Mouse (Mus musculus): ENCODE measurements around the gene Mgat5. TPM values are rescaled to one million over a fixed set of nuclear protein-coding genes. Genes with fewer than 3 reads are reported as not detected.

Mgat5 gene
- total RNA-seq, 2 experiments from 2014 or later: 12.4 to 14.3 TPM

DNA sequence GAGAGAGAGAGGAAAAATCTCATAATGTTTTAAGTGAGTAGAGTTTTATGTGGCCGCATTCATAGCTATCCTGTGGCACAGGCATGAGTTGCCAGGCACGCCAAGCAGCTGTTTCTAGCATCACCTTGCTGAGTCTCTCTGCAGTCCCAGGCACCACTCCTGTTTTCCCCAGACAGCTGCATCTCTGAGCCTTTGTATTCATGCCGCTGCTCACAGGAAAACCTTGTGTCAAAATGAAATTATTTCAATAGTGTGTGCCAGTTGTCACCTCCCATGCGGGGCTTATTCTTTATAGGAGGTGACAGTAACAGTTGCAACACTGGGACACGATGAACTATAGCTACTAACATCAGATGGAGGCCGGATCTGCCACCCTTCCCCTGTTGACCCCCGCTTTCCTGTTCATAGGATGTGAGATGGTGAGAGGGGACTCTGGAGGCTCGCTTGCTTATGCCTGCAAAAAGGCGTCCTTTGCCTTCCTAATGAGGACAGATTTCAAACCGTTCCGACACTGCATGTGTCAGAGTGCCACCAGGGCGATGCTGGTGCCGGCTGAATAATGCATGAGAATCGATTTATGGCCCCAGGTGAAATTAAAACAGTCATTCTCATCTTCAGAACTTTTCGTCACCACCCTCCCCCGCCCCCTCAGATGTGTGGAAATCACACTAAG is 303.4 kb downstream of the Mgat5 start:
- DNase-seq: no peak

DNA sequence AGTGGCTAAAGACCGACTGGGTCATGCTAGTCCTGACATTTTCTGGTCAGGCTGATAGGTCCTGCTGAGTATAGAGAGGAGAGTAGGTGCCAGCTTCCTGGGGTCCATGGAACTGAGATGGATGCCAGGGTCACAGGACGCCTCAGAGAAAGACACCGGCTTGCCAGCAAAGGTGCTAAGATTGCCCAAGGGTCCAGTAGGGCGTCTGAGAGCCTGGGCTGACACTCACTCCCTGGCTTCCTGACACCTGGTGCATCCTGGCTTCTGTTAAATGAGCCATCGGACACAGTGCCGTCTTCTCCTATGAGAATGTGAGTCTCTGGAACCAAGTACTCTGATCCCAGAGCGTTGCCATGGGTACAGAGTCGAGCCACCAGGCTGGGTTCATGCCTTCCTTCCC is 304.1 kb downstream of the Mgat5 start:
- no peak for DNase-seq

DNA sequence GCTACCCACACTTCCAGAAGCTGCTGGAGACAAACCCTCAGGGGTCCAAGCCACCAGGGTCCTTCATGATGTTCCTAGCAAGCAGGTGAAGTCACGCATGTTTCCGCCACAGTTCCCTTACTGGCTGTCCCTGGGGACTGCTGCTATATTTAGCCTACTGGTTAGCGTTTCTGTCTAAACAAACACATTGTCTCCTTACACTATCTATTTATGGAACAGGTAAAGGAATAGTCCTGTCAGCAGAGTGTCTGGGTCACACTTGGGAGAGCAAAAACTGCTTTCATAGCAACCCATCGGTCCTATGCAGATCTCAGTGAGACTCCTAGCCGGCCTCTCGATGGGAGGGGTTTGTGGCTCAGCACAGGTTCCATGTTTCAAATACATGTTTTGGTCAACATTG is 306.5 kb downstream of the Mgat5 start:
- DNase-seq: no peak

DNA sequence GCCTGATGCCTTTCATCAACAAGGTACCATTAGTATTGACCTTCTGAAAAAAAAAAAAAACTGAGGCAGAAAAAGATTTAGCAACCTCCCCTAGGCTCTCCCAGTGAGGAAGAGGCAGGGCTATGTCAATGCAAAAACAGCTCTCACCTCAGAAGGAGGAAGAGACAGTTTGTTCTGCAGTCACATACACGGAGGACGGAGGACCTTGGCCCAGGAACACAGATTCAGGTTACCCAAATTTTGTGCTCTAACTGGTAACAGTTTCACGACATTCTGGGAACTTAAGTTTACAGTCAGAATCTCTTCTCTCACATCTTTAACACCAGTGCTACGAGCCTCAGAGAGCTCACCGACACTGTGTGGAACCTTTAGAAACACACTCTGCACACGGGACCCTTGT is 307.9 kb downstream of the Mgat5 start:
- DNase-seq: no peak

DNA sequence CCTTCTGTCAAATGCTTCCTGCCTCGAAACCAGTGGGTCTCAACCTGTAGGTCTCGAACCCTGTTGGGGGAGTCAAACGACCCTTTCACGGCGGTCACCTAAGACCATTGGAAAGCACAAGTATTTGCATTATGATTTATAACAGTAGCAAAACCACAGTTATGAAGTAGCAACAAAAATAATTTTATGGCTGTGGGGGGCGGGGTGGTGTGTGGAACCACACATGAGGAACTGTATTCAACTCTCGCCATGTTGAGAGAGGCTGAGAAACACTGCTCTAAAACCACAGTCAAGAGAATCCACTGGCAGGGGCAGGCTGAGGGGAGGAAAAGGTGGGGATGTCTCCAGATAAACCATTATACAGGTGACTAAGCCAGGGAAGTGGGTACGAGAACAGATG is 308.3 kb downstream of the Mgat5 start:
- DNase-seq: no peak

DNA sequence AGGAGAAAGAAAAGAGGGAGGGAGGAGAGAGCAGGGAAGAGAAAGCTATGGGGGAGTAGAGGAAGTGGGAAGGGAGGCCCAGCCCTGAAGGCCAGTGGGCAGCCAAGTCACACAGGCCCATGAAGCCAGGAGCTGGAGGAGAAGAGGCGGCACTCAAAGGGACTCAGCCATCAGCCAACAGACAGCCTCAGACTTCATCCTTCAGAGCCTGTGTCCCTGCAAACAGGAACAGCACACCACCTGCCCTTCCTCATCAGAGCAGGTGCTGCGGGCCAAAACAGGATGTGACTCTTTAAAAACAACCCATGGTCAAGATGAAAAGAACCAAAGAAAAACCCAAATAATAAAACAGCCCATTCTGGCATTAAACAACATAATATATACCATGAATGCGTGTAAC is 308.8 kb downstream of the Mgat5 start:
- DNase-seq: no peak

- no peak for DNase-seq
Observed at GRCm38 (mm10) chr1:127514479-127514878, 309.7 kb downstream of the Mgat5 start.

DNA sequence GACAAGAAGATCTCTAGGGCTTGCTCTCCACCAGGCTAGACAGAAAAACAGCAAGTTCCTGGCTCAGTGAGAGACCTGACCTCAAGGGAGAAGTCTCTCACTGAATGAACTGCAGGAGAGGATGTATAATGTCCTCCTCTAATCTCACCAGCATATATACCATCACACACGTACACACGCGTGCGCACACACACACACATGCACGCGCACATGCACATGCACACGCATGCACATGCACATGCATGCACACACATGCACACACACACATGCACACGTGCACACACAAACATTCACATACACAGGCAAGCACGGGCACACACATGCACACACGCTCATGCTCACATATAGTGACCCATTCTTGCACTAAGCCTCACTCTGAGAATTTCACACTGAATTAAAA is 310.1 kb downstream of the Mgat5 start:
- DNase-seq: no peak

DNA sequence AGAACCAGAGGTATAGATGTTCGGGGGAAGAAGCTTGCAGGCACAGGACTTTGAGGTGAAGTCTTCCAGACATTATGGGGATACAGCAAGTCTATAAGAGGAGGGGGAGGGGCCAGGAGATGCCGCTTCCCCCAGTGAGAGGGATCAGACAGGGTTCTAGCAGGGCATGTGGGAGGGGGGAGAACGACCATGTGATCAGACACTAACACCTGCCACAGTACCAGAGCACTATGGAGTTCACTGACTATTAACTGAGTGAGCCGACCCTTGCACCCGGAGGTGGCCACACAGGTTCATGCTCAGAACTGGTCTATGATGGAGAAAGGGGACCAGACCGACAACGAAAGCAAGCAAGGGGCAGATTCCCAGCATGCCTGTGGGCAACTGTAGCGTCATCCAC is 318.5 kb downstream of the Mgat5 start:
- DNase-seq: no peak

DNA sequence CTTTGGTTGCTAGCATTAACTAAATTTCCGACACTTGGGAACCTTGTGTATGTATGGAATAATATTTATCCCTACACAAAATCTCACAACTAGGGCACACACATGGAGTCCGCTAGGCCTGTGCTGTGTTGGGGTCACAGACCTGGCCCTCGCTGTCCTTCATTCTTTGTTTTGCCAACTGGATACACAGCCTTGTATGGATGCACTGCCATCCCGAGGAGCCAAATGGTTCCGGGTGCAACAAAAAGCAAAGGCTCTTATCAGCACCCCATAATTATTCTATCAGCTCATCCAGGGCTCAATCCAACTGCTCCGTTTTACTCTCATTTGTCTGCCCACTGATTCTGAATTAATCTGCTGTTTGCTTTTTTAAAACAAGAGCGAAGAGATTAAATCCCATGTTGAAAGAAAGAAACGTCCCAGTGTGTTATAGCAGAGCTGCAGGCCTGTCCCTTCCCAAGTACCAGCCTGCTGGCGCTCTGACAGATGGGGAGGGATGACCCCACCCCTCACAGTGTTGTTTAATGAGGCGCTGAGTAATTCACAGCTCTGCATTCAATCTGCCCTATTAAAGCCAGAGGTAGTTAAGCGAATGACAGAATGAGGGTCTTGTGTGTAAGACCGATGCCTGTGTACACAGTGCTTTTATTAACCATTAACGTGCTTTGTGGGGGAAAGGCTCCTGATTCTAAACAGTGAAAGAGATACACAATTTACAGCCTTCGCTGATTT is 326.2 kb downstream of the Mgat5 start:
- no peak for DNase-seq

DNA sequence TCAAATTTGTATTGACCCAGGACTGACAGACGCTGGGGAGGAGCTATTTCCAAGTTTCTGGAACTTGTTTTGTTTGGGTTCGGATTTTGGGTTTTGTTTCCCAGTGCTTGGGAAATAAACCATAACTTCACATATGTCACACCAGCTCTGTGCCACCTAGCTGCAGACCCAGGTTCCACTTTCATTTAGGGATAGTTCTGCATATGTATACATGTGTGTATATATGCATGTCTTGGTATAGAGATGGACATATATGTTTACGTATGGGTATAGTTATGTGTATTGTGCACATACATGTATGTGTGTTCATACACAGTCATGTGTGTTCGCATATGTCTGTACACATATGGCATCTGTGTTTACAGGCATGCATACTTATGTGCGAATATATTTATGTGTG is 326.9 kb downstream of the Mgat5 start:
- no peak for DNase-seq

DNA sequence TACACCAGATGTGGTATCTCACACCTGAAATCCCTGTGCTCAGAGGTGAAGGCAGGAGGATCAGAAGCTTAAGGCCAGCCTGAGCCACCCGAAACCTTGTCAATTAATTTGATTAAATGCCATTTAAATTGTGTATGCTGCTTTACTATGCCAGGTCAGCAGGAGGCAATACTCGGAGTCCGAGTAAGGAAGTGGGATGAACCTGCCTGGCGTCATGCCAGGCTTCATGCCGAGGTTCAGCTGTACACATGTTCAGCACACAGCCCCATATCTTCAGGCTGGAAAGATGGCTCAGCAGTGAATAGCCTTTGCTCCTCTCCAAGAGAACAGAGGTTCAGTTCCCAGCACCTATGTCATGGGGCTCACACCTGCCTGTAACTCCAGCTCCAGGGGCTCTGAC is 331.6 kb downstream of the Mgat5 start:
- DNase-seq: no peak

DNA sequence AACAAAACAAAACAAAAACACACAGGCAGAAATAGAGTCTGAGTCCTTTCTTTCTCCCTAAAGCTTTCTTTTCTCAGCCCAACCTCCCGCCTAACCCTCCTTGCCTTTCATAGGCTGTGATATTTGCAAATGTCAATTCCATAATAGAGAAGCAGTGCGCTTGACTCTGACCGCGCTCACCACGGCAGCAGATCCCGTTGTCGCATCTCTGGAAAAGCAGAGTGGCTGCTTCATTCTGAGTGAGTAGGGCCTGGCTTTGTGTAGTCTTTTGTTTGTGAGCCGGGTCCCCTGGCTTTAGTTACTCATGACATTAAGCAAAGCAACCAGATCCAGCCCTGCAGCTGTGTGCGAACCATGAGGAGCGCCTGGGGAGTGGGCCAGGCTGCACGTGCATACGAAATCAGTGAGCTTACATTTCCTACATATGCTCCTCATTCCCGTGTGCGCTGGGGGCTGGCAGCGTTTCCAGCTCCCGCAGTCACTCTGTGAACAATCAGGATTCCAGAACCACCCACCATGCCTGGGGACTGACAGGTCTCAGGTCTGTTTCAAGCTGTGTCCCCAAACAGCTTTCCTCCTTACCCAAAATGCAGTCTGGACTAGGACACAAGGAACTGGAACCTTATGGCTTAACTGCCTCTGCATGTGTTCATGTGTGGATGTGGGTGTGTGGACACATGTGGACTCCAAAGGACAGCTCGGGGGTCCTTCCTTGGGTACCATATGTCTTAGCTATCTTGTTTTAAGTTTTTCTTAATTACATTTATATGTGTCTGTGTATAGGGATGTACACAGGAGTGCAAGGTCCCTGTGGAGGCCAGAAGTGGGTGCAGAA is 332.6 kb downstream of the Mgat5 start:
- no peak for DNase-seq
